Mouse (Mus musculus): ENCODE data around the gene Prkar1b.

Prkar1b gene

GRCm38 (mm10) chr5:139149681-139150602, at the start of gene Prkar1b, which contains the start of gene Dnaaf5:
Gene Prkar1b (minus strand): TSS chr5:139150001.
Gene Dnaaf5 (plus strand): TSS chr5:139150223.
- DNase-seq, result peak; percentile 97

- no peak for DNase-seq
Observed at GRCm38 (mm10) chr5:139199636-139199994, 49.8 kb upstream of the Prkar1b start.

- DNase-seq, result no peak
Observed at GRCm38 (mm10) chr5:139198779-139199178, 49.0 kb upstream of the Prkar1b start.

GRCm38 (mm10) chr5:139190958-139191357, 41.2 kb upstream of the Prkar1b start:
- no peak for DNase-seq

- DNase-seq, result no peak
Observed at GRCm38 (mm10) chr5:139189726-139190125, 39.9 kb upstream of the Prkar1b start.

- DNase-seq, result no peak
Observed at GRCm38 (mm10) chr5:139184897-139185296, 35.1 kb upstream of the Prkar1b start.

GRCm38 (mm10) chr5:139183601-139184000, 33.8 kb upstream of the Prkar1b start:
- DNase-seq, result no peak

- DNase-seq, result no peak
Observed at GRCm38 (mm10) chr5:139183131-139183530, 33.3 kb upstream of the Prkar1b start.

- DNase-seq, result peak; percentile 84
Observed at GRCm38 (mm10) chr5:139178895-139179631, 29.3 kb upstream of the Prkar1b start.

GRCm38 (mm10) chr5:139174556-139175547, 25.1 kb upstream of the Prkar1b start:
- DNase-seq, result peak; percentile 32

- DNase-seq, result no peak
Observed at GRCm38 (mm10) chr5:139174141-139174540, 24.3 kb upstream of the Prkar1b start.

- DNase-seq, result no peak
Observed at GRCm38 (mm10) chr5:139171929-139172328, 22.1 kb upstream of the Prkar1b start.

GRCm38 (mm10) chr5:139167548-139167947, 17.7 kb upstream of the Prkar1b start:
- no peak for DNase-seq

GRCm38 (mm10) chr5:139166781-139167361, 17.1 kb upstream of the Prkar1b start:
- peak; percentile 87 for DNase-seq

- peak; percentile 81 for DNase-seq
Observed at GRCm38 (mm10) chr5:139161632-139162031, 11.8 kb upstream of the Prkar1b start.

GRCm38 (mm10) chr5:139160899-139161298, 11.1 kb upstream of the Prkar1b start:
- DNase-seq, result peak; percentile 30

GRCm38 (mm10) chr5:139150603-139151031, 816 bp upstream of the Prkar1b start:
- peak; percentile 55 for DNase-seq

GRCm38 (mm10) chr5:139149006-139149672, 662 bp downstream of the Prkar1b start:
- DNase-seq, result no peak

GRCm38 (mm10) chr5:139147178-139148078, 2.4 kb downstream of the Prkar1b start:
- no peak for DNase-seq

- DNase-seq, result no peak
Observed at GRCm38 (mm10) chr5:139146476-139147075, 3.2 kb downstream of the Prkar1b start.
